Mouse (Mus musculus) ovary, adult 18-20 months (tissue): ENCODE measurements at regions not wholly inside any gene's neighbourhood (a gene's known extent, or its start where the extent isn't known, plus 50 kb on each side); places are given as distances from the start of the nearest gene placed in this dataset.

Experiments used
- DNase-seq: peaks from one replicate; pipeline ENCODE4 v3.0.0; 2022; ENCODE audit warnings: low spot score, mixed read lengths

DNA sequence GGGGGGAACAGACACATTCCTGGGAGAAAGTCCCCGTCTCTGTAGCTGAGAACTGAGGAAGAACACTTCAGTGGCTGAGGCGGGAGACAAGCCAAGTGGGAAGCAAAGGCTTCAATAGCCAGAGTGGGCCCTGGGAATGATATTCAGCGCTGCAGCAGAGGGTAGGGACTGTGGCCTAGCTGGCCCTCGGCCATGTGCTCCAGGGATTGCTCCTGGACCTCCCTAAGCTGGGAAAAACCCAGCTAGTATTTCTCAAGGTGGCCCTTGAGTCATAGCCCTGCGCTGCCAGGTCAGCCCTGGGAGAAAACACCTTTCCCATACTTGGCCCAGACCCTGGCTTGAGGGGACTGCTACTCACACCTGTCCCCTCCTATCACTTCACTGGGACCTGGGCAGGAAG, 77.2 kb upstream of the Tle3 start:
- no peak for DNase-seq

DNA sequence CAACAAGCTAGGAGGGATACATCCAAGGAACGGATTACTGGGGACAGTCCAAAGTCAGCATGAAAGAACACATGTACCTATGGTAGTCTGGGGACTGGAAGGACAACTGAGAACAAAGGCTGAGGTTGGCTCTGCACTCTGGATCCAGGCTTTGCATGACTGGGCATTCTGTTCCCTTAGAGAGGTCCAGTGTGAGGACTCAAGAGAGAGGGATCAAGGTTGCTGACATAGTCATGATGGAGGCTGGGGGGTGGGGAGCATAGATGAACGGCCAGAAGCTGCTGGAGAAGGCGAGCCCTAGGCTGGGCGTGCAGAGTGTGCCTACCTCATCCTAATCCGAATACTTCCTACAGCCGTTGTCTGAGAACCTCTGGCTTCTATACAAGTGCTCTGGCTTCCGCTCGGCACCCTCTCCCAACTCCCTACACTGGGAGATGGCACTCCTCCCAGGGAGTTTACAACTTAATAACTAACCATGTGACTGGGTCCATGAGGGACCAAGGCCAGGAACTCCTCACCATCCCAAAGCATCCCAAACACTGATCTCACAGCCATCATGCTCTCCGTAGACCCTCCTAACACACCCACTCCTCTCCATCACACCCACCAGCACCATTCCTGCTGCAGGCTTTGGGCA, 75.7 kb upstream of the Tle3 start:
- DNase-seq, result no peak

DNA sequence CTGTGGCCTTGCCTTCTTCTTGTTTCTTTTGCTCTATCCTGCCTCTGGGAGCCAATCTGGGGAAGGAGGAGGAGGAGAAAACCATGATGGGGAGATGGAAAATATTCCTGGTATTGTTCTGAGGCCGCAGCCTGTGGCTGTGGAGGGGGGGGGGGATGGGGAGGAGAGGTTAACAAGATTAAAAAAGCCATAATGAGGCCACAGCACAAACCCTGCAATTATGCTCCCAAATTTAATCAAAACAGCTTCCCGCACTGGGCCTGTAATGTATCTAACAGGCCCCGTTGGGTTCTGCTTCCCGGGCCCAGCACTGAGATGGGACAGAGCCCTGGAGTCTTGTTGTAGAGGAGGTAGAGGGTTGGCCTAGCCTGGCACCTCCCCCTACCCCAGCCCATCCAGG, 74.8 kb upstream of the Tle3 start:
- DNase-seq, result no peak

- no peak for DNase-seq
These were observed 72.1 kb upstream of the Tle3 start for GRCm38 (mm10) chr9:61299873-61300560.

DNA sequence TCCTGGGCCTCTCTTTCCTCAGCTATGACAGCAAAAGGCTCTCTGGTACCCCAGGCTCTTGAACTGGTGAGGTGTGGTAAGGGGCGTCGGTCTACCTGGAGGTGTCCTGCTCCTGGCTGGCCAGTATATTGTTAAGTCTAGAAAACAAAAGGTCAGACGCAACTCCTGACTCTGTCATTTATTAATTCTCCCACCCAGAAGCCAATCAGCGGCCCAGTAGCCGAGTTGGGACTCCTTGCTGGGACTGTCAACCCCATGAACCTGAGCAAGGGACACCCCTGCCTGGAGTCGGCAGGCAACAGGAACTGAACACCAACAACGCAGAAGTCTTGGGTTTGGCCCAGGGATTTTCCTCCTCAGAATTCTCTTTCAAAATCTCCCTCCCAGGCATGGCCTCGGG, 71.1 kb upstream of the Tle3 start:
- no peak for DNase-seq

GRCm38 (mm10) chr9:61302724-61303123, 69.4 kb upstream of the Tle3 start:
- DNase-seq, result no peak

- DNase-seq, result no peak
These were observed 65.9 kb upstream of the Tle3 start for GRCm38 (mm10) chr9:61306306-61306705.

GRCm38 (mm10) chr9:61309096-61309495, 63.1 kb upstream of the Tle3 start:
- no peak for DNase-seq

- peak; percentile 47 for DNase-seq
These were observed 62.2 kb upstream of the Tle3 start for GRCm38 (mm10) chr9:61309768-61310493.

- DNase-seq, result no peak
These were observed 61.6 kb upstream of the Tle3 start for GRCm38 (mm10) chr9:61310574-61310973.

GRCm38 (mm10) chr9:61311604-61312003, 60.6 kb upstream of the Tle3 start:
- no peak for DNase-seq

DNA sequence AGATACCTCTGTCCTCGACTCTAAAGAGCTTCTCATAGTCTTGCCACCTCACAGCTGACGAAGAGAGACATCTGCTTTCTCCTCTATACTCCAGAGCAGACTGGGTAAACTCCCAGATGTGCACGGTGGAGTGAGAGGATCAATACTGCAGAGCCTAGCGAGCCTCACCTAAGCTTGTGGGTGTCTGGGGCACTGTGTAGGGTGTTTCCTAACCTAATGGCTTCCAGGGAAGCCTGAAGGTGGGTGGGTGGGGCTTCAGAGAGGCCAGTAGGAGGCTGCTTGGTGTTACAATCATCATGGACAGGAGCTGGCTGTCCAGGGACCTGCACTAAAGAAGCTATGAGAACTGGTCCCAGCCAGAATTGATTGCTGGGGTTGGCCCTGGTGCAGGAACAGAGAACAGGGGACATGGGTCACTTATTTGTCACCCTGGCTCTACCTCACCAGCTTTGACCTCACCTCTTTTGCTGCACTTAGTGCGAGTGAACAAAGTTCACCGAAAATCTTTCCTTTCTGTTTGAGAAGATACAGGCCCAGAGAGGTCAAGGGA, 57.5 kb upstream of the Tle3 start:
- no peak for DNase-seq

- DNase-seq, result no peak
These were observed 56.5 kb upstream of the Tle3 start for GRCm38 (mm10) chr9:61315371-61316298.

GRCm38 (mm10) chr9:61316442-61316841, 55.7 kb upstream of the Tle3 start:
- no peak for DNase-seq

GRCm38 (mm10) chr9:61319721-61320120, 52.4 kb upstream of the Tle3 start:
- DNase-seq, result no peak

- no peak for DNase-seq
These were observed 50.9 kb upstream of the Tle3 start for GRCm38 (mm10) chr9:61321314-61321713.

GRCm38 (mm10) chr9:61321825-61322224, 50.3 kb upstream of the Tle3 start:
- DNase-seq, result no peak

DNA sequence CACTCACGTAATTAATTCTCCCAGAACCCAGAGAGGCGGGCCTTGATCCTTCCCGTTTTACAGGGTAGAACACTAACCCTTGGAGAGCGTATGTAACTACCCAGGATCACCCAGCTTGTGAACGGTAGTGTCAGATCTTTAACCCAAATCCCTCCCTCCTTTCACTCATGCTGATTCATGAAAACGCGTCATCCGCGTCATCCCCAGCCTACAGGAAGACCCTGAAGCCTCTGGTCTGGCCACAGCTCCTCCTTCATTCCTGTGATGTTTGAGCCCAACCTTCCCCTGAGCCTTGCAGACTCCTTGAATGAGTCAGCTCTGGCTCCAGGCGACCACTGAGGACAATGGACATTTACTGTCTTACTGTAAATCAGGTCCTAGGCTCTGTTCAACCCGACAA, 49.8 kb upstream of the Tle3 start:
- no peak for DNase-seq
